Mouse (Mus musculus) liver, embryonic 12.5 days (tissue): Measurements from ENCODE around the gene 2410004P03Rik. TPM values are rescaled to one million over a fixed set of nuclear protein-coding genes. Genes with fewer than 3 reads are reported as not detected.

Experiments used
- ATAC-seq: fragments of 200-750 bp; cut with Nextera tagmentation; 2 replicates; pipeline ENCODE4 v1.8.0; 2017; ENCODE audit warnings: moderate number of reproducible peaks, mild to moderate bottlenecking, moderate library complexity
- H3K27ac ChIP-seq: fragments of 300-500 bp; sonication (generic); 2 replicates; pipeline ENCODE4 v1.5.1; 2016; ENCODE audit warnings: mild to moderate bottlenecking
- H3K27me3 ChIP-seq: fragments of 300-500 bp; sonication (generic); replicated peaks from 2 replicates; pipeline ENCODE4 v1.6.1; 2016; ENCODE audit warnings: mild to moderate bottlenecking, moderate library complexity
- H3K36me3 ChIP-seq: fragments of 300-500 bp; sonication (generic); 2 replicates; pipeline ENCODE4 v1.6.1; 2016; ENCODE audit warnings: mild to moderate bottlenecking, moderate library complexity
- H3K4me1 ChIP-seq: fragments of 300-500 bp; sonication (generic); 2 replicates; pipeline ENCODE4 v1.6.1; 2016
- H3K4me2 ChIP-seq: fragments of 300-500 bp; sonication (generic); 2 replicates; pipeline ENCODE4 v1.6.1; 2016; ENCODE audit warnings: mild to moderate bottlenecking, moderate library complexity
- H3K4me3 ChIP-seq: fragments of 300-500 bp; sonication (generic); 2 replicates; pipeline ENCODE4 v1.5.1; 2016; ENCODE audit warnings: mild to moderate bottlenecking, moderate library complexity
- H3K9ac ChIP-seq: fragments of 300-500 bp; sonication (generic); 2 replicates; pipeline ENCODE4 v1.6.1; 2016; ENCODE audit warnings: mild to moderate bottlenecking, moderate library complexity
- H3K9me3 ChIP-seq: fragments of 300-500 bp; sonication (generic); replicated peaks from 2 replicates; pipeline ENCODE4 v1.6.1; 2016; ENCODE audit warnings: mild to moderate bottlenecking, moderate library complexity
- WGBS: fragments of 180-500 bp; shearing (Covaris S2); methylation state at CpG from one replicate; pipeline ENCODE4 v1.1.7; 2016; ENCODE audit not compliant: insufficient replicate concordance; 5-methylcytosine and 5-hydroxymethylcytosine counted together
- polyA plus RNA-seq: library from polyadenylated mRNA; unstranded; fragments of >200 nt; fragmentation: Nextera tagmentation; extraction: Ambion mirVana; gene quantifications from 2 replicates; pipeline ENCODE4 v1.2.1, GENCODE M21; 2016

The 2410004P03Rik gene
- polyA plus RNA-seq, 1 experiment from 2014 or later, result not detected

DNA sequence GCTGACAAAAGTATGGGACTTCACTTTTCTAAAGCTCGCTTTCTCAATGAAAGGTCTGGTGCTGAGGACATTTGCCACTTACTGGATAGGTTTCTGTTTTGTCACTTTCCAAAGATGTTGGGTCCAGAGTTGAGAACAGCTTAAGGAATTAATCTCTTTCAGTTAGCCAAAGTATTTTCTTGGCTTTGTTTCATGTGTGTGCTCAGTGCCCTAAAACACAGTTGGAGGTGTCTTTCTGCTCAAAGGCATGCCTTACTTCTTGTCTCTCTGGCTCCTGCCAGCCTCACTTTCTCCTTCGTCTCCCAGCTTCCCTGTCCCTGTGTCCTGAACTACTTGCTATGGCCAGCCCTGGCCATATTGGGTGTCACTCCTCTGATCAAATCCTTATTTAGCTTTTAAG lies 20.2 kb downstream of the 2410004P03Rik start:
- Histone ChIP-seq H3K9me3 (no peaks in the 10 kb centered on the region), H3K9ac (no peak overlapping the region), H3K4me2 (no peak overlapping the region), H3K4me3 (no peak overlapping the region), H3K4me1 (peaks cover 11% of the 10 kb centered on the region; the same call in 1 of the 2 replicates), H3K27me3 (no peaks in the 10 kb centered on the region), H3K27ac (no peak overlapping the region), H3K36me3 (peaks cover 21% of the 10 kb centered on the region)
- ATAC-seq, result no peak
- 80% methylated on average over 2 of the region's 2 CpGs for WGBS

DNA sequence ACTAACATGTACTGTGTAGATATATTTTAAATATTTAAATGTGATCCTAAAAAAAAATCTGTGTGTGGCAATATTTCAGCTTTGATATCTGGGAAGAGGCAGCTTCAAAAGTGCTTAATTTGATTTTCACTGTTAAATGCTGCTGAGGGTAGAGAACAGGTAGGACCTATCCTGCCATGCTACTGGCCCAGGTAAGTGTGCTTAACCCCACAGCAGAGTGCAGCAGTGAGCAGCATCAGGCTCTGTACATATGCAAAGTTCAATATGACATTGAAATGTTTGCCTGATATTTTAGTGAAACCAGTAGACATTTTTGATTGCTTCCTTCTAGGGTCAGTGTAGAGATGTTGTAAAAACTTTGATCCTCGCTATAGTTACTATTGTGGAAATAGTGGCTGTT lies 25.7 kb downstream of the 2410004P03Rik start:
- no peaks in the 10 kb centered on the region for H3K9me3 ChIP-seq
- H3K4me2 ChIP-seq, result no peak overlapping the region
- peaks cover 54% of the 10 kb centered on the region for H3K36me3 ChIP-seq
- H3K27ac ChIP-seq, result no peak overlapping the region
- WGBS, result 83% methylated on average over 1 of the region's 1 CpGs
- no peak for ATAC-seq
- no peaks in the 10 kb centered on the region for H3K4me1 ChIP-seq
- no peaks in the 10 kb centered on the region for H3K27me3 ChIP-seq
- H3K9ac ChIP-seq, result no peak overlapping the region
- no peak overlapping the region for H3K4me3 ChIP-seq

DNA sequence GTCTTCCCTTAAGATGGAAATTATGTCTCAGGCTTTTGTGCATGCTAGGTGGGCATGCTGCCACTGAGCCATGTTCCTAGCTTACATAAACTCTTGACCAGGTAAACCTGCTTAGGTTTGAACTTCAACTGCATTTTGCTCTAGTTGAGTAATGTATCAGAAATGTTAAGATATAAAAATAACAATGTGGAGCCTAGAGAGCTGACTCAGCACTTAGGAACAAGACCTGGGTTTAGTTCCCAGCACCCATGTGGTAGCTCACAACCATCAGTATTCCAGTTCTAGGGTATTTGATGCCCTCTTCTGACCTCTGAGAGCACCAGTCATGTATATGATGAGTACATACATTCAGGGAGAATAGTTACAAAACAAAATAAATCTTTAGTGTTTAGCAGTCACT lies 34.4 kb downstream of the 2410004P03Rik start:
- no peaks in the 10 kb centered on the region for H3K4me1 ChIP-seq
- H3K9me3 ChIP-seq, result no peaks in the 10 kb centered on the region
- ATAC-seq, result no peak
- no peak overlapping the region for H3K4me2 ChIP-seq
- no peak overlapping the region for H3K9ac ChIP-seq
- H3K4me3 ChIP-seq, result no peak overlapping the region
- H3K27me3 ChIP-seq, result no peaks in the 10 kb centered on the region
- H3K27ac ChIP-seq, result no peak overlapping the region
- peaks cover 88% of the 10 kb centered on the region for H3K36me3 ChIP-seq

DNA sequence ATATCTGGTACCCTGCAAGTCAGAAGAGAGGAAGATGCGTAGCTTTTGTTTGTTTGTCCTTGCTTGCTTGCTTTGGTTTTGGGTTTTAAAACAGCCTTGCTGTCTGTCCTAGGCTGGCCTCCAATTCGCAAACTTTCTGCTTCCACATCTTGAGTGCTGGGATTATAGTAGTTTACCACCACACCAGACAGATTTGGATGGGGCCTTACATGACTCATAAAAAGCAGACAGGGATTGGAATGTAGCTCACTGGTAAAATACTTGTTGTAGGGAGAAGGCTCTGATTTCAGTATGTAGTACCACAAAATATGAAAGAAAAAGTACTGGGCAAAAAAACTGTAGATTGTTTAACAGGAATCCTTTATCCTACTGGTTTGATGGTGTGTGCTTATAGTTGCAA lies 44.7 kb downstream of the 2410004P03Rik start:
- no peak for ATAC-seq
- no peaks in the 10 kb centered on the region for H3K9me3 ChIP-seq
- H3K4me3 ChIP-seq, result no peak overlapping the region
- no peak overlapping the region for H3K4me2 ChIP-seq
- 92% methylated on average over 2 of the region's 2 CpGs for WGBS
- H3K9ac ChIP-seq, result no peak overlapping the region
- no peak overlapping the region for H3K27ac ChIP-seq
- no peaks in the 10 kb centered on the region for H3K4me1 ChIP-seq
- peaks cover 65% of the 10 kb centered on the region for H3K36me3 ChIP-seq
- H3K27me3 ChIP-seq, result no peaks in the 10 kb centered on the region

DNA sequence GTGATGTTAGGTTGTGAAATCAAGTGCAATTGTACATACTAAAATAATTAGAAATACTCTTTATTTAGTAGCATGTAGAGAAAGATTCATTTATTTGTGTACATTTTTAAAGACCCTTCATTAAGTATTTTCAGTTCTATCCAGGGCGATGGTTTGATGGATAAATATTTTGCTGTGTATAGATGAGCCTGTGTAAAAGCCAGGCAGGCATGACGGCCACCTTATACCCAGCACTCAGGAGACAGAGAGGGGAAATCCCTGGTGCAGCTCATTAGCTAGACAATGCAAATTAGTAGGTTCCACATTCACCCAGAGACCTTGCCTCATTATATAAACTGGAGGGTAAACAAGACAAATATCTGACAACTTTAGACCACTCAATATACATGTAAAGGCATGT lies 48.2 kb downstream of the 2410004P03Rik start:
- no peaks in the 10 kb centered on the region for H3K27me3 ChIP-seq
- H3K4me1 ChIP-seq, result no peaks in the 10 kb centered on the region
- no peak overlapping the region for H3K4me2 ChIP-seq
- H3K36me3 ChIP-seq, result peaks cover 69% of the 10 kb centered on the region
- H3K27ac ChIP-seq, result no peak overlapping the region
- no peak for ATAC-seq
- H3K9me3 ChIP-seq, result no peaks in the 10 kb centered on the region
- H3K9ac ChIP-seq, result no peak overlapping the region
- H3K4me3 ChIP-seq, result no peak overlapping the region
- WGBS, result 84% methylated on average over 2 of the region's 2 CpGs

DNA sequence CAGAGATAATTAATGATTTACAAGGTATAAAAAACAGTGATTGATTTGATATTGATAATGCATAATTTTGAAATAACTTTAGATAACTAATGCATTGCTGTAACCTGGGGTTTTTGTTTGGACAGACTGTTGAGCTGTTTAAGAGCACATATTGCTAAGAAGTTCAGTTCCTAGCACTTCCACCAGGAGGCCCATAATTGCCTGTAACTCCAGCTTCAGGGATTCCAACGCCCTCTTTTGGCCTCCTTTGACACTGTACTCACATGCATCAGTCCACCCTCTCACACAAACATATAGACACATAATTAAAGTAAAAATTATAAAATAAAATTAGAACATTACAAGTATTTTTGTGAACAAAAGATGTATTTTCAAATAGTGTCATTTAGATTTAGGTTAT lies 52.7 kb downstream of the 2410004P03Rik start:
- Histone ChIP-seq H3K9me3 (no peaks in the 10 kb centered on the region), H3K27me3 (no peaks in the 10 kb centered on the region), H3K4me2 (no peak overlapping the region), H3K4me1 (no peaks in the 10 kb centered on the region), H3K4me3 (no peak overlapping the region), H3K36me3 (peaks cover 68% of the 10 kb centered on the region), H3K27ac (no peak overlapping the region), H3K9ac (no peak overlapping the region)
- no peak for ATAC-seq
- WGBS, result 65% methylated on average over 1 of the region's 1 CpGs

Other genes starting within 250 kb of the 2410004P03Rik start
- 1.7 and 1.9 TPM in 2 replicates for gene Greb1, start 210.8 kb downstream of the 2410004P03Rik start, polyA plus RNA-seq
- 39.8 TPM in 2 replicates for gene E2f6, start 200.8 kb downstream of the 2410004P03Rik start, polyA plus RNA-seq
- gene Rock2, start 116.8 kb downstream of the 2410004P03Rik start, polyA plus RNA-seq, result 14.3 and 14.4 TPM in 2 replicates
- 5.1 and 5.6 TPM in 2 replicates for gene Pqlc3, start 11.3 kb downstream of the 2410004P03Rik start, polyA plus RNA-seq
- 0.41 and 0.49 TPM in 2 replicates for gene Kcnf1, start 165.2 kb upstream of the 2410004P03Rik start, polyA plus RNA-seq